Mouse (Mus musculus) right cerebral cortex, adult 2 months (tissue): ENCODE results near the gene Olfr128.
"Not testable (repeated sequence)": the region's sequence is repeated elsewhere in the genome, so short reads cannot be mapped to it uniquely, and the experiment has no call there.

Experiments
- DNase-seq, 2 experiments: peaks; one replicate each; pipeline ENCODE4 v3.0.0; 2021 to 2022; ENCODE audit warnings: low spot score in 2 of 2

Gene Olfr128

DNA sequence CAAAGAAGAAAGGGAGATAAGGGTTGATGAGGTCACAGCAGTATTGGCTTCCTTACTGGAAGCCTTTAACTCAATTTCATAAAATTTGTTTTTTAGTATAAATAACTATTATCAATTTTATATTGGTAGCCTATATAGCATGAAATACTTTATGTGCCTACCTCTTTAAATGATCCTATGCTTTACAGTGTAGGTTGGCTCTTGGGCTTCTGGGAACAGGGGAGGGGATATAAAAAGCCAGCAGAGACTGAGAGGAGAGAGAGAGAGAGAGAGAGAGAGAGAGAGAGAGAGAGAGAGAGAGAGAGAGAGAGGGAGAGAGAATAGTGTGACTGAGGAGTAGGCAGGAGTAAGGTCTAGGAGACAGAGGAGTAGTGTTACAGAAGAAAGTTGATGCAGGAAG, at the start of gene Olfr128:
Olfr128 (plus strand) TSS at position 301 of the 400 bp plus-strand sequence.
- no peak for DNase-seq

DNA sequence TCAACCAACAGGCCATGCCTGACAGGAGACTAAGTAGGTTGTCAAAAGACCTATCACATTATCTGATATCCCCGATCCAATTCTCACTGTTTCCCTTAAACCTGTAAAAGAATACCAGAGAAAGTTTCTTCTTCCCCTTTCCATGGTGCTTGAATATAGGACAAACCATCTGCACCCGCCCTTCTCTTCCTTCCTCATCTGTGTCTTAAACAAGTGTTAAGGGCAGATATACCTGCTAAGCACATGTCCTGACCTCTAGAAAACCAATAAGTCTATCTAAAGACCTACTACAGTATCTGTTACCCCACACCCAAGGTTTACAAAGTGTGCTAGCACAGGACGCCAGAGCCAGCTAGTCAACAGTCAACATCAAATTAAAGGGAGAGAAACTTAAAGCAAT, 46.5 kb upstream of the Olfr128 start:
- no peak for DNase-seq

DNA sequence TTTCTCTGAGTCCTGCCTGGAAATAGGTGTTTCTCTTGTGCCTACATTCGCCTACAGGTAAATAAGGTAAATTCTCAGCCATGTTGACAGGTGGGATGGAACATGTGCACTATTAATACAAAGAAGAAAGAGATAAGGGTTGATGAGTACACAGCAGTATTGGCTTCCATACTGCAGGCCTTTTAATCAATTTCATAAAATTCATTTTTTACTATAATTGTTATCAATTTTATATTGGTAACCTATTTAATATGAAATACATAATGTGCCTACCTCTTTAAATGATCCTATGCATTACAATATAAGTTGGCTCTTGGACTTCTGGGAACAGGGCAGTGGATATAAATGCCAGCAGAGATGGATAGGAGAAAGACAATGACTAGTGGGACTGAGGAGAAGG, 20.2 kb upstream of the Olfr128 start, which contains the start of gene Olfr127:
Olfr127 (plus strand) TSS at position 301 of the 400 bp plus-strand sequence.
- DNase-seq: no peak

DNA sequence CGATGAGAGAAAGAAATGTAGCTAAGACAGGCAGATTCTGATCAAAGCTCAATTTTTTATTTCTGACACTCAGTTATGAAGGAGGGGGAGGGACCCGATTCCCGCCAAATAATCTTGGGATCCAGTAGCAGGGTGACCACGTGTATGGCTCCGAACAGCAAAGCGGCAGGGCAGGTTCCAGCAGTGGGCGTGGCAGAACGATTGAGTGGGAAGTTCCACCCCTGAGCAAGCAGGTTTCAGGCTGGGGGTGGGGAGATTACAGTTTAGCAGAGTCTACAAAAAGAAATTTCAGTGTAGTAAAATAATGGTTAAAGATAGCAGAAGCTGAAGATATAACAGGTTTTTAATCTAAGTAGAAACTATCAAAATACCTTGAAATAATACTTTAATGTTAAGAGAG, 13.5 kb upstream of the Olfr128 start:
- DNase-seq: not testable (repeated sequence)

DNA sequence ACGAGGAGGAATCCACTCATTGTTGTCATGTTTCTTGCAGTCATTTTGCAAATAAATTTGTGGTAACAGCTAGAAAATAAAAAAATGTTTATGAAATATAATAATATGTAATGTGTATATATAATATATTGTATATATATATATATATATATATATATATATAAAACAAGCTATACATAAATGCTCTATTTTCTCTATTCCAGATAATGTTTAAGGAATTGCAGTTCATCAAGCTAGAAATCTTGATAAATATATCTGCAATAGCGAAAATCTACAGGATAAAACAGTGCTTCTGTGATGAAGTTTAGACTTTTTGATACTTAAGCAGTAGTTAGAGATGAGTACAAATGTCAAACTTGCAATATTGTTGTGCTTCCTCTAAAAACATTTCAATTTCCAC, 32.6 kb downstream of the Olfr128 start, which contains the start of gene Olfr761:
Olfr761 (minus strand) TSS at position 101 of the 400 bp plus-strand sequence.
- no peak for DNase-seq

DNA sequence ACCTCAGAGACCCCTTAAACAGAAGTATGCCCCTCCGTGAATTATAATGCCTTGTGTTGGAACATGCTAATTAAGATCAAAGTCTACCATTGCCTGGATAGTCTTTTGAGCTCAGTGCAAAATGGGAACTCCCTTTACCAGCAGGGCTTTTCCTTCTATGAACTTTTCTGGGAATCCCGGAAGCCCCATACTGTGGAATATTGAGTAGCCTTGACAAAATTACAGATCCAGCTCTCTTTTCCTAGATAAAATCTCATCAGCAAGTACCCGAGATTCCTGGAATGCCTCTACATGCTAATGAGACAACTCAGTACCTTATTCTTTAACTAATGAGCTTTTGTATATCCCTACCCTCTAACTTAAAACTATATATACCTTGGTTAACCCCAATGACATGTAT, 53.2 kb downstream of the Olfr128 start:
- DNase-seq: no peak
